Mouse (Mus musculus) limb, embryonic 11.5 days (tissue): ENCODE data around the gene Gm10642. TPM values are rescaled to one million over a fixed set of nuclear protein-coding genes. Genes with fewer than 3 reads are reported as not detected.

Experiments
- ATAC-seq: fragments of 200-750 bp; cut with Nextera tagmentation; 2 replicates; pipeline ENCODE4 v1.8.0; 2017; ENCODE audit warnings: low read depth; ENCODE audit not compliant: insufficient number of reproducible peaks, low FRiP score, low TSS enrichment
- DNase-seq: peaks from one replicate; pipeline ENCODE4 v3.0.0-alpha.2; 2015; ENCODE audit warnings: low spot score
- H3K27ac ChIP-seq: fragments of 300-500 bp; sonication (generic); replicated peaks from 2 replicates; pipeline ENCODE4 v1.5.1; 2014; ENCODE audit warnings: low read depth, mild to moderate bottlenecking, low read length
- H3K27me3 ChIP-seq: fragments of 300-500 bp; sonication (generic); 2 replicates; pipeline ENCODE4 v1.6.1; 2014; ENCODE audit warnings: mild to moderate bottlenecking, low read length, mixed read lengths; ENCODE audit not compliant: control insufficient read depth, insufficient read depth
- H3K36me3 ChIP-seq: fragments of 300-500 bp; sonication (generic); 2 replicates; pipeline ENCODE4 v1.6.1; 2014; ENCODE audit warnings: mild to moderate bottlenecking, low read length, moderate library complexity, mixed read lengths; ENCODE audit not compliant: control insufficient read depth, insufficient read depth
- H3K4me1 ChIP-seq: fragments of 300-500 bp; sonication (generic); 2 replicates; pipeline ENCODE4 v1.6.1; 2014; ENCODE audit warnings: low read length, mixed read lengths; ENCODE audit not compliant: control insufficient read depth, insufficient read depth
- H3K4me2 ChIP-seq: fragments of 300-500 bp; sonication (generic); 2 replicates; pipeline ENCODE4 v1.6.1; 2014; ENCODE audit warnings: low read depth, mild to moderate bottlenecking, moderate library complexity; ENCODE audit not compliant: severe bottlenecking
- H3K4me3 ChIP-seq: fragments of 300-500 bp; sonication (generic); 2 replicates; pipeline ENCODE4 v1.5.1; 2014; ENCODE audit warnings: low read depth, low read length
- H3K9ac ChIP-seq: fragments of 300-500 bp; sonication (generic); 2 replicates; pipeline ENCODE4 v1.6.1; 2014; ENCODE audit warnings: mild to moderate bottlenecking, low read length
- H3K9me3 ChIP-seq: fragments of 300-500 bp; sonication (generic); 2 replicates; pipeline ENCODE4 v1.6.1; 2016; ENCODE audit warnings: low read length; ENCODE audit not compliant: control insufficient read depth
- WGBS: fragments of 180-500 bp; shearing (Covaris S2); extraction: QIAGEN DNeasy Blood & Tissue Kit; methylation state at CpG from one replicate; pipeline ENCODE4 v1.1.7; 2014; 5-methylcytosine and 5-hydroxymethylcytosine counted together
- polyA plus RNA-seq: library from polyadenylated mRNA; unstranded; fragments of >200 nt; fragmentation: Nextera tagmentation; extraction: Ambion mirVana; gene quantifications from 2 replicates; pipeline ENCODE4 v1.2.1, GENCODE M21; 2014

Gene Gm10642
- polyA plus RNA-seq, 1 experiment from 2014 or later = 0.17 TPM

- H3K4me1 ChIP-seq = no peaks in the 10 kb centered on the region
These were observed 23.4 kb downstream of the Gm10642 start for GRCm38 (mm10) chr9:70679132-70680091.

GRCm38 (mm10) chr9:70682202-70682601 is 26.2 kb downstream of the Gm10642 start:
- ATAC-seq = no peak
- H3K4me3 ChIP-seq = no peak overlapping the region
- WGBS = 94% methylated on average over 1 of the region's 1 CpGs
- no peak overlapping the region for H3K4me2 ChIP-seq
- no peaks in the 10 kb centered on the region for H3K9me3 ChIP-seq
- no peak overlapping the region for H3K27ac ChIP-seq
- no peaks in the 10 kb centered on the region for H3K4me1 ChIP-seq
- DNase-seq = no peak
- H3K36me3 ChIP-seq = no peaks in the 10 kb centered on the region
- no peaks in the 10 kb centered on the region for H3K27me3 ChIP-seq
- H3K9ac ChIP-seq = no peak overlapping the region

More at GRCm38 (mm10) chr9:70679132-70680091, 23.4 kb downstream of the Gm10642 start:
- peak; percentile 74 for DNase-seq
- H3K36me3 ChIP-seq = no peaks in the 10 kb centered on the region
- peak; percentile 74 for ATAC-seq
- no peaks in the 10 kb centered on the region for H3K9me3 ChIP-seq
- H3K4me2 ChIP-seq = peak overlapping the region; percentile 79
- peak overlapping the region; percentile 93 for H3K27ac ChIP-seq
- no peaks in the 10 kb centered on the region for H3K27me3 ChIP-seq
- WGBS = under 1% methylated on average over 93 of the region's 103 CpGs
- peak overlapping the region; percentile 77 for H3K4me3 ChIP-seq
- peak overlapping the region; percentile 96 for H3K9ac ChIP-seq

GRCm38 (mm10) chr9:70688301-70688968 is 32.4 kb downstream of the Gm10642 start:
- Histone ChIP-seq H3K27me3 (no peaks in the 10 kb centered on the region), H3K9ac (no peak overlapping the region), H3K4me1 (no peaks in the 10 kb centered on the region), H3K4me3 (no peak overlapping the region), H3K36me3 (no peaks in the 10 kb centered on the region), H3K27ac (no peak overlapping the region), H3K4me2 (no peak overlapping the region), H3K9me3 (no peaks in the 10 kb centered on the region)
- ATAC-seq = no peak
- no peak for DNase-seq
- WGBS = 91% methylated on average over 2 of the region's 2 CpGs

GRCm38 (mm10) chr9:70689926-70690325 is 33.9 kb downstream of the Gm10642 start:
- no peak overlapping the region for H3K27ac ChIP-seq
- no peaks in the 10 kb centered on the region for H3K36me3 ChIP-seq
- H3K9ac ChIP-seq = no peak overlapping the region
- 81% methylated on average over 3 of the region's 3 CpGs for WGBS
- no peaks in the 10 kb centered on the region for H3K27me3 ChIP-seq
- H3K4me1 ChIP-seq = no peaks in the 10 kb centered on the region
- H3K4me2 ChIP-seq = no peak overlapping the region
- H3K4me3 ChIP-seq = no peak overlapping the region
- no peak for DNase-seq
- no peak for ATAC-seq
- H3K9me3 ChIP-seq = no peaks in the 10 kb centered on the region

GRCm38 (mm10) chr9:70690579-70690978 is 34.5 kb downstream of the Gm10642 start:
- no peaks in the 10 kb centered on the region for H3K36me3 ChIP-seq
- H3K27ac ChIP-seq = no peak overlapping the region
- H3K4me2 ChIP-seq = no peak overlapping the region
- H3K4me3 ChIP-seq = no peak overlapping the region
- no peak for DNase-seq
- no peaks in the 10 kb centered on the region for H3K9me3 ChIP-seq
- no peaks in the 10 kb centered on the region for H3K4me1 ChIP-seq
- H3K9ac ChIP-seq = no peak overlapping the region
- H3K27me3 ChIP-seq = no peaks in the 10 kb centered on the region
- ATAC-seq = no peak

- no peak for ATAC-seq
- H3K4me3 ChIP-seq = no peak overlapping the region
- 88% methylated on average over 2 of the region's 2 CpGs for WGBS
- H3K27ac ChIP-seq = no peak overlapping the region
- no peaks in the 10 kb centered on the region for H3K27me3 ChIP-seq
- no peaks in the 10 kb centered on the region for H3K4me1 ChIP-seq
- no peak for DNase-seq
- no peak overlapping the region for H3K9ac ChIP-seq
- H3K4me2 ChIP-seq = no peak overlapping the region
- H3K9me3 ChIP-seq = no peaks in the 10 kb centered on the region
- H3K36me3 ChIP-seq = no peaks in the 10 kb centered on the region
These were observed 36.0 kb downstream of the Gm10642 start for GRCm38 (mm10) chr9:70691772-70692693.

GRCm38 (mm10) chr9:70695723-70696122 is 39.7 kb downstream of the Gm10642 start:
- no peaks in the 10 kb centered on the region for H3K36me3 ChIP-seq
- H3K4me1 ChIP-seq = no peaks in the 10 kb centered on the region
- no peak overlapping the region for H3K4me3 ChIP-seq
- ATAC-seq (no peak), DNase-seq (no peak)
- no peak overlapping the region for H3K4me2 ChIP-seq
- WGBS = 93% methylated on average over 2 of the region's 2 CpGs
- no peaks in the 10 kb centered on the region for H3K9me3 ChIP-seq
- H3K27me3 ChIP-seq = no peaks in the 10 kb centered on the region
- no peak overlapping the region for H3K27ac ChIP-seq
- H3K9ac ChIP-seq = no peak overlapping the region

GRCm38 (mm10) chr9:70698090-70698489 is 42.0 kb downstream of the Gm10642 start:
- ATAC-seq (no peak), DNase-seq (no peak)
- H3K27me3 ChIP-seq = no peaks in the 10 kb centered on the region
- no peak overlapping the region for H3K27ac ChIP-seq
- no peaks in the 10 kb centered on the region for H3K9me3 ChIP-seq
- H3K36me3 ChIP-seq = no peaks in the 10 kb centered on the region
- H3K4me2 ChIP-seq = no peak overlapping the region
- H3K9ac ChIP-seq = no peak overlapping the region
- H3K4me1 ChIP-seq = no peaks in the 10 kb centered on the region
- 92% methylated on average over 1 of the region's 1 CpGs for WGBS
- no peak overlapping the region for H3K4me3 ChIP-seq
